Mouse (Mus musculus): ENCODE data around the gene Methig1. TPM values are rescaled to one million over a fixed set of nuclear protein-coding genes. Genes with fewer than 3 reads are reported as not detected.

Methig1 gene
- total RNA-seq, 2 experiments from 2014 or later = 0.36 to 0.56 TPM

GRCm38 (mm10) chr15:100424396-100425122 lies 71.6 kb downstream of the Methig1 start, which contains the start of gene Slc11a2:
Gene Slc11a2 (minus strand): TSS chr15:100425072.
- peak in 1 of 2 experiments; percentile 41 for DNase-seq

DNA sequence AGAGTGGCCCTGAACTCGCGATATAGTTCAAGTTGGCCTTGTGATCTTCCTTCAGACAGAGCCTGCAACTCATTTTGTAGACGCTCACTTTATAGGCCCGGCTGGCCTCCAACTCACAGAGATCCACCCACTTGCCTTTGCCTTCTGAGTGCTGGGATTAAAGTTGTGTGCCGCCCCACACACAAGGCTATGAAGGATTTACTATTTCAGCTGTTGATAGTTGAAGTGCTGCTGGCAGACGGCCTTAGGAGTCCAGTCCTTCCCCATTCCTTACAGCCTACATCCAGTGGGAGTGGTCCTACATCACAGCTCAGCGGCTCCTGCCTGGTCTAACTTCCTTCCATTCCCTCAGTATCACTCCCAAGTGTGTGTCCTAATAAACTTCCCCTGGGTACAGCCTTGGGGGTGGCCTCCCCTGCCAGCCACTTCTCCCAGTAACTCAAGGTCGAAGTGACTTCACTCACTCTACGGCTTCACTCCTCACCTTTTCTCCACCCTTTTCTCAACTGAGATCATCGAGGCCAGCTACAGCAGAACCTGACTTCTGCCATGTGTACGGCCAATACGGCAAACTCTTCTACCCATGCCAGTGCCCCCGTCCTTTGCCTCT lies 75.5 kb downstream of the Methig1 start:
- DNase-seq = peak; percentile 54 to 62

DNA sequence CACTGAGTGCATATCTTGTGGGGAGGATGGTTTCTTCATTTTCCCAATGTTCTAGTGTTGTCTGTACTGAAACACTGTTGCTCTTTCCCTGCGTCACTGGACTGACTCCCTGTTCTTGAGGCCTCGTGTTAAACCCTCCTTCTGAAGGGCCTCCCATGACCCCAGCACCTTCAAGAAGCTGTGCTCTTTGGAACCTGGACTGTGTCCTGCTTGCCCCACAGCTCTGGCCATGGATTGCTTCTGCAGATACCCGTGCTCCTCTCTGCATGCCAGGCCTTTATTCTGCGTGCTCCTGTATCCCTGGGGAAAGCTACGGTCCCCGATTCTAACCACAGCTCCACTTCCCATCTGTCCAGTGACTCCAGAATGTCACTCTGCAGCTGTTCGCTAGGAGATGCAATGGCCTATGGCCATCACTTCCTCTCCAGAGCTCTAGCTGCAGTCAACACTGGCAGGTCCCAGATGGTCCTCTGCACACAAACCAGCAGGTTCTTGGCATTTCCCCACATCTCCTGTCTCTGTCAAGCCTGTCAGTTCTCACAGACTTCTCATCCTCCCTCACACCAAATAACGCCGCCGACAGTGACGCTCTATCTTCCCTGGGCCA lies 77.1 kb downstream of the Methig1 start:
- no peak for DNase-seq

- DNase-seq = no peak
These were observed 80.3 kb downstream of the Methig1 start for GRCm38 (mm10) chr15:100433234-100433633.

Other genes starting within 250 kb of the Methig1 start
- 10 to 100 TPM; 49.1 to 75.3 TPM for gene Atf1, start 125.3 kb upstream of the Methig1 start, total RNA-seq (2021)
- not detected for gene Tmprss12, start 72.3 kb upstream of the Methig1 start, total RNA-seq (2021)
- gene Mettl7a1, start 49.0 kb upstream of the Methig1 start, total RNA-seq (2021) = 100 to 1,000 TPM in 1 of 2 experiments, 10 to 100 TPM in 1; 85.2 to 126 TPM
- gene Mettl7a3, start 18.2 kb upstream of the Methig1 start, total RNA-seq (2021) = not detected
- gene Mettl7a2, start 51 bp downstream of the Methig1 start, total RNA-seq (2021) = 1 to 10 TPM; 2.0 to 2.2 TPM
- gene Higd1c, start 11.4 kb downstream of the Methig1 start, total RNA-seq (2021) = not detected
- gene Gm5475, start 69.0 kb downstream of the Methig1 start, total RNA-seq (2021) = not detected
- gene Slc11a2, start 71.9 kb downstream of the Methig1 start, total RNA-seq (2021) = 100 to 1,000 TPM in 1 of 2 experiments, 10 to 100 TPM in 1; 98.5 to 112 TPM
- gene Letmd1, start 115.9 kb downstream of the Methig1 start, total RNA-seq (2021) = 100 to 1,000 TPM; 138 to 150 TPM
- gene Csrnp2, start 142.3 kb downstream of the Methig1 start, total RNA-seq (2021) = 1 to 10 TPM; 5.4 to 5.8 TPM
- 10 to 100 TPM; 17.6 to 20.0 TPM for gene Tfcp2, start 198.9 kb downstream of the Methig1 start, total RNA-seq (2021)
- gene Pou6f1, start 246.8 kb downstream of the Methig1 start, total RNA-seq (2021) = 10 to 100 TPM; 12.4 to 15.8 TPM

Data from adrenal gland, postnatal 36 days (tissue).